Mouse (Mus musculus): ENCODE results near the gene Sag. TPM values are rescaled to one million over a fixed set of nuclear protein-coding genes. Genes with fewer than 3 reads are reported as not detected.

Sag gene
- polyA plus RNA-seq, 1 experiment: 0.80 TPM

- Histone ChIP-seq H3K4me3 (replicated peaks; ENCODE audit: insufficient read depth, low read depth, low read length) (no peak overlapping the region), H3K4me1 (ENCODE audit: control insufficient read depth, insufficient read depth, low read length) (peaks cover 41% of the 10 kb centered on the region), H3K27ac (ENCODE audit: insufficient read depth, low read length) (no peak overlapping the region), H3K27me3 (ENCODE audit: control insufficient read depth, insufficient read depth, low read length) (no peaks in the 10 kb centered on the region)
- no peak for DNase-seq
- WGBS: 59% methylated on average over 9 of the region's 9 CpGs
- TF ChIP-seq CTCF (IDR thresholded peaks at IDR 0.05; ENCODE audit: borderline replicate concordance, insufficient read depth, low read depth, low read length) (no peak), POLR2A (IDR thresholded peaks at IDR 0.05; ENCODE audit: borderline replicate concordance, insufficient read depth, low read length) (no peak)
Observed at GRCm38 (mm10) chr1:87877552-87878283, 74.2 kb downstream of the Sag start.

GRCm38 (mm10) chr1:87879034-87879433 is 75.6 kb downstream of the Sag start:
- TF ChIP-seq POLR2A (IDR thresholded peaks at IDR 0.05; ENCODE audit: borderline replicate concordance, insufficient read depth, low read length) (no peak), CTCF (IDR thresholded peaks at IDR 0.05; ENCODE audit: borderline replicate concordance, insufficient read depth, low read depth, low read length) (no peak)
- 79% methylated on average over 3 of the region's 3 CpGs for WGBS
- no peak overlapping the region for H3K27ac ChIP-seq (ENCODE audit: insufficient read depth, low read length)
- peaks cover 37% of the 10 kb centered on the region for H3K4me1 ChIP-seq (ENCODE audit: control insufficient read depth, insufficient read depth, low read length)
- no peaks in the 10 kb centered on the region for H3K27me3 ChIP-seq (ENCODE audit: control insufficient read depth, insufficient read depth, low read length)
- H3K4me3 ChIP-seq (replicated peaks; ENCODE audit: insufficient read depth, low read depth, low read length): no peak overlapping the region
- DNase-seq: peak in 1 of 2 experiments; percentile 4

GRCm38 (mm10) chr1:87879494-87880325 is 76.2 kb downstream of the Sag start:
- WGBS: 0% methylated on average over 3 of the region's 3 CpGs
- Histone ChIP-seq H3K27me3 (ENCODE audit: control insufficient read depth, insufficient read depth, low read length) (no peaks in the 10 kb centered on the region), H3K4me1 (ENCODE audit: control insufficient read depth, insufficient read depth, low read length) (peaks cover 34% of the 10 kb centered on the region), H3K4me3 (replicated peaks; ENCODE audit: insufficient read depth, low read depth, low read length) (no peak overlapping the region), H3K27ac (ENCODE audit: insufficient read depth, low read length) (peak overlapping the region; percentile 68)
- TF ChIP-seq POLR2A (IDR thresholded peaks at IDR 0.05; ENCODE audit: borderline replicate concordance, insufficient read depth, low read length): no peak
- TF ChIP-seq CTCF (IDR thresholded peaks at IDR 0.05; ENCODE audit: borderline replicate concordance, insufficient read depth, low read depth, low read length): no peak
- DNase-seq: peak; percentile 92

GRCm38 (mm10) chr1:87880326-87880627 is 76.8 kb downstream of the Sag start:
- Histone ChIP-seq H3K27ac (ENCODE audit: insufficient read depth, low read length) (peak overlapping the region; percentile 68), H3K27me3 (ENCODE audit: control insufficient read depth, insufficient read depth, low read length) (no peaks in the 10 kb centered on the region), H3K4me1 (ENCODE audit: control insufficient read depth, insufficient read depth, low read length) (peaks cover 30% of the 10 kb centered on the region), H3K4me3 (replicated peaks; ENCODE audit: insufficient read depth, low read depth, low read length) (no peak overlapping the region)
- TF ChIP-seq POLR2A (IDR thresholded peaks at IDR 0.05; ENCODE audit: borderline replicate concordance, insufficient read depth, low read length) (no peak), CTCF (IDR thresholded peaks at IDR 0.05; ENCODE audit: borderline replicate concordance, insufficient read depth, low read depth, low read length) (no peak)
- no peak for DNase-seq
- 41% methylated on average over 6 of the region's 6 CpGs for WGBS

GRCm38 (mm10) chr1:87880856-87881255 is 77.4 kb downstream of the Sag start:
- TF ChIP-seq POLR2A (IDR thresholded peaks at IDR 0.05; ENCODE audit: borderline replicate concordance, insufficient read depth, low read length) (no peak), CTCF (IDR thresholded peaks at IDR 0.05; ENCODE audit: borderline replicate concordance, insufficient read depth, low read depth, low read length) (no peak)
- Histone ChIP-seq H3K4me1 (ENCODE audit: control insufficient read depth, insufficient read depth, low read length) (peaks cover 29% of the 10 kb centered on the region), H3K27me3 (ENCODE audit: control insufficient read depth, insufficient read depth, low read length) (no peaks in the 10 kb centered on the region), H3K27ac (ENCODE audit: insufficient read depth, low read length) (peak overlapping the region; percentile 62; the same call in 1 of the 2 replicates), H3K4me3 (replicated peaks; ENCODE audit: insufficient read depth, low read depth, low read length) (no peak overlapping the region)
- DNase-seq: no peak
- WGBS: 39% methylated on average over 2 of the region's 2 CpGs

GRCm38 (mm10) chr1:87881726-87882125 is 78.2 kb downstream of the Sag start:
- no peaks in the 10 kb centered on the region for H3K27me3 ChIP-seq (ENCODE audit: control insufficient read depth, insufficient read depth, low read length)
- H3K4me3 ChIP-seq (replicated peaks; ENCODE audit: insufficient read depth, low read depth, low read length): no peak overlapping the region
- WGBS: 58% methylated on average over 4 of the region's 4 CpGs
- H3K27ac ChIP-seq (ENCODE audit: insufficient read depth, low read length): no peak overlapping the region
- no peak for TF ChIP-seq CTCF (IDR thresholded peaks at IDR 0.05; ENCODE audit: borderline replicate concordance, insufficient read depth, low read depth, low read length)
- DNase-seq: no peak
- peaks cover 24% of the 10 kb centered on the region for H3K4me1 ChIP-seq (ENCODE audit: control insufficient read depth, insufficient read depth, low read length)

- TF ChIP-seq POLR2A (IDR thresholded peaks at IDR 0.05; ENCODE audit: borderline replicate concordance, insufficient read depth, low read length) (no peak), CTCF (IDR thresholded peaks at IDR 0.05; ENCODE audit: borderline replicate concordance, insufficient read depth, low read depth, low read length) (no peak)
- H3K27ac ChIP-seq (ENCODE audit: insufficient read depth, low read length): no peak overlapping the region
- DNase-seq: no peak
Observed at GRCm38 (mm10) chr1:87882554-87882953, 79.1 kb downstream of the Sag start.

GRCm38 (mm10) chr1:87890960-87891359 is 87.5 kb downstream of the Sag start:
- Histone ChIP-seq H3K4me3 (replicated peaks; ENCODE audit: insufficient read depth, low read depth, low read length) (no peak overlapping the region), H3K27me3 (ENCODE audit: control insufficient read depth, insufficient read depth, low read length) (no peaks in the 10 kb centered on the region), H3K27ac (ENCODE audit: insufficient read depth, low read length) (0 out of 2 replicates have a peak overlapping the region, but pooled peaks have one; percentile 8), H3K4me1 (ENCODE audit: control insufficient read depth, insufficient read depth, low read length) (peaks cover 12% of the 10 kb centered on the region; the same call in 1 of the 2 replicates)
- WGBS: 44% methylated on average over 1 of the region's 1 CpGs
- no peak for TF ChIP-seq POLR2A (IDR thresholded peaks at IDR 0.05; ENCODE audit: borderline replicate concordance, insufficient read depth, low read length)
- no peak for TF ChIP-seq CTCF (IDR thresholded peaks at IDR 0.05; ENCODE audit: borderline replicate concordance, insufficient read depth, low read depth, low read length)
- DNase-seq: no peak

More at GRCm38 (mm10) chr1:87882554-87882953, 79.1 kb downstream of the Sag start:
- Histone ChIP-seq H3K4me3 (replicated peaks; ENCODE audit: insufficient read depth, low read depth, low read length) (no peak overlapping the region), H3K4me1 (ENCODE audit: control insufficient read depth, insufficient read depth, low read length) (peaks cover 22% of the 10 kb centered on the region), H3K27me3 (ENCODE audit: control insufficient read depth, insufficient read depth, low read length) (no peaks in the 10 kb centered on the region)

Measured in cerebellum, adult 2 months (tissue).